Mouse (Mus musculus) frontal cortex, postnatal 14 days (tissue): ENCODE data around the gene Ttll1.
"Not testable (repeated sequence)": the region's sequence is repeated elsewhere in the genome, so short reads cannot be mapped to it uniquely, and the experiment has no call there.

Experiments
- DNase-seq, 2 experiments: peaks; one replicate each; pipeline ENCODE4 v3.0.0; 2022; ENCODE audit warnings: low spot score in 2 of 2

Ttll1 gene

GRCm38 (mm10) chr15:83482645-83483224, 28.0 kb downstream of the Ttll1 start:
- DNase-seq, result no peak

GRCm38 (mm10) chr15:83481236-83481780, 29.4 kb downstream of the Ttll1 start:
- DNase-seq, result no peak

- DNase-seq, result no peak
Observed at GRCm38 (mm10) chr15:83479818-83480217, 30.9 kb downstream of the Ttll1 start.

GRCm38 (mm10) chr15:83478096-83478495, 32.6 kb downstream of the Ttll1 start:
- no peak for DNase-seq

- no peak for DNase-seq
Observed at GRCm38 (mm10) chr15:83476593-83477273, 34.0 kb downstream of the Ttll1 start.

- DNase-seq, result no peak
Observed at GRCm38 (mm10) chr15:83474466-83474836, 36.2 kb downstream of the Ttll1 start.

GRCm38 (mm10) chr15:83473832-83474465, 36.7 kb downstream of the Ttll1 start:
- DNase-seq, result no peak

GRCm38 (mm10) chr15:83473251-83473650, 37.4 kb downstream of the Ttll1 start:
- no peak for DNase-seq

GRCm38 (mm10) chr15:83471476-83471875, 39.2 kb downstream of the Ttll1 start:
- DNase-seq, result no peak

GRCm38 (mm10) chr15:83470443-83470842, 40.2 kb downstream of the Ttll1 start:
- no peak for DNase-seq

GRCm38 (mm10) chr15:83469279-83469821, 41.3 kb downstream of the Ttll1 start:
- DNase-seq, result no peak

GRCm38 (mm10) chr15:83467232-83467966, 43.3 kb downstream of the Ttll1 start:
- DNase-seq, result no peak

GRCm38 (mm10) chr15:83466331-83466730, 44.4 kb downstream of the Ttll1 start:
- DNase-seq, result no peak

- peak in 1 of 2 experiments; percentile 18 for DNase-seq
Observed at GRCm38 (mm10) chr15:83464905-83465650, 45.6 kb downstream of the Ttll1 start.

- peak; percentile 94 to 95 for DNase-seq
Observed at GRCm38 (mm10) chr15:83464083-83464904, 46.4 kb downstream of the Ttll1 start, which contains the start of gene Pacsin2. Gene Pacsin2 (minus strand): TSS chr15:83464606.

- DNase-seq, result no peak
Observed at GRCm38 (mm10) chr15:83463369-83464082, 47.2 kb downstream of the Ttll1 start.

- DNase-seq, result not testable (repeated sequence)
Observed at GRCm38 (mm10) chr15:83462349-83462748, 48.3 kb downstream of the Ttll1 start.

- no peak for DNase-seq
Observed at GRCm38 (mm10) chr15:83460891-83461290, 49.8 kb downstream of the Ttll1 start.

GRCm38 (mm10) chr15:83457541-83457940, 53.2 kb downstream of the Ttll1 start:
- no peak for DNase-seq
